Mouse (Mus musculus) forebrain, embryonic 14.5 days (tissue): ENCODE measurements around the gene Ly6g5c. TPM values are rescaled to one million over a fixed set of nuclear protein-coding genes. Genes with fewer than 3 reads are reported as not detected.

Experiments used
- ATAC-seq: fragments of 200-750 bp; cut with Nextera tagmentation; 2 replicates; pipeline ENCODE4 v1.8.0; 2017; ENCODE audit warnings: mild to moderate bottlenecking, moderate library complexity
- DNase-seq: peaks from one replicate; pipeline ENCODE4 v3.0.0-alpha.2; 2015; ENCODE audit warnings: low spot score
- H3K27ac ChIP-seq: fragments of 300-500 bp; sonication (generic); 2 replicates; pipeline ENCODE4 v1.5.1; 2014; ENCODE audit warnings: low read depth, mild to moderate bottlenecking, control low read depth, low read length, moderate library complexity
- H3K27me3 ChIP-seq: fragments of 300-500 bp; sonication (generic); replicated peaks from 2 replicates; pipeline ENCODE4 v1.6.1; 2014; ENCODE audit warnings: low read length, control low read depth, mixed read lengths; ENCODE audit not compliant: control insufficient read depth, insufficient read depth
- H3K36me3 ChIP-seq: fragments of 300-500 bp; sonication (generic); 2 replicates; pipeline ENCODE4 v1.6.1; 2014; ENCODE audit warnings: low read length, control low read depth; ENCODE audit not compliant: control insufficient read depth, insufficient read depth
- H3K4me1 ChIP-seq: fragments of 300-500 bp; sonication (generic); 2 replicates; pipeline ENCODE4 v1.6.1; 2014; ENCODE audit warnings: antibody characterized with exemption, low read length, control low read depth; ENCODE audit not compliant: control insufficient read depth, insufficient read depth
- H3K4me2 ChIP-seq: fragments of 300-500 bp; sonication (generic); 2 replicates; pipeline ENCODE4 v1.6.1; 2014; ENCODE audit warnings: mild to moderate bottlenecking, control low read depth, low read length
- H3K4me3 ChIP-seq: fragments of 300-500 bp; sonication (generic); 2 replicates; pipeline ENCODE4 v1.5.1; 2014; ENCODE audit warnings: low read depth, low read length, control low read depth
- H3K9ac ChIP-seq: fragments of 300-500 bp; sonication (generic); 2 replicates; pipeline ENCODE4 v1.6.1; 2014; ENCODE audit warnings: mild to moderate bottlenecking, low read length, control low read depth, moderate library complexity
- H3K9me3 ChIP-seq: fragments of 300-500 bp; sonication (generic); replicated peaks from 2 replicates; pipeline ENCODE4 v1.6.1; 2016; ENCODE audit warnings: low read length, control low read depth, mixed read lengths; ENCODE audit not compliant: control insufficient read depth
- WGBS: fragments of 180-500 bp; shearing (Covaris S2); extraction: QIAGEN DNeasy Blood & Tissue Kit; methylation state at CpG from one replicate; pipeline ENCODE4 v1.1.7; 2014; 5-methylcytosine and 5-hydroxymethylcytosine counted together
- polyA plus RNA-seq: library from polyadenylated mRNA; unstranded; fragments of >200 nt; fragmentation: Nextera tagmentation; extraction: Ambion mirVana; gene quantifications from 2 replicates; pipeline ENCODE4 v1.2.1, GENCODE M21; 2014

Ly6g5c gene
- polyA plus RNA-seq, 1 experiment from 2014 or later, result not detected

GRCm38 (mm10) chr17:35088825-35089644 is 19.0 kb upstream of the Ly6g5c start, which contains the start of gene Abhd16a:
Gene Abhd16a, plus strand, starts transcription at chr17:35089263.
- Histone ChIP-seq H3K4me1 (peaks cover 6% of the 10 kb centered on the region), H3K36me3 (peaks cover 25% of the 10 kb centered on the region), H3K9ac (peak within 1 kb of the TSS; percentile 88), H3K4me3 (peak within 1 kb of the TSS; percentile 55), H3K27ac (peak within 1 kb of the TSS; percentile 98), H3K9me3 (no peaks in the 10 kb centered on the region), H3K4me2 (peak within 1 kb of the TSS; percentile 67), H3K27me3 (no peaks in the 10 kb centered on the region)
- ATAC-seq, result peak; percentile 99
- 3% methylated on average over 66 of the region's 67 CpGs for WGBS
- peak; percentile 96 for DNase-seq

- H3K4me1 ChIP-seq, result peaks cover 6% of the 10 kb centered on the region
- no peaks in the 10 kb centered on the region for H3K9me3 ChIP-seq
- peak overlapping the region; percentile 67 for H3K4me2 ChIP-seq
- no peaks in the 10 kb centered on the region for H3K27me3 ChIP-seq
- peak overlapping the region; percentile 98 for H3K27ac ChIP-seq
- H3K4me3 ChIP-seq, result peak overlapping the region; percentile 55
- ATAC-seq (peak; percentile 15; the same call in 1 of the 2 replicates), DNase-seq (peak; percentile 63)
- H3K36me3 ChIP-seq, result peaks cover 34% of the 10 kb centered on the region
- peak overlapping the region; percentile 88 for H3K9ac ChIP-seq
- WGBS, result 54% methylated on average over 8 of the region's 8 CpGs
Measured at GRCm38 (mm10) chr17:35090166-35090932, 17.7 kb upstream of the Ly6g5c start.

DNA sequence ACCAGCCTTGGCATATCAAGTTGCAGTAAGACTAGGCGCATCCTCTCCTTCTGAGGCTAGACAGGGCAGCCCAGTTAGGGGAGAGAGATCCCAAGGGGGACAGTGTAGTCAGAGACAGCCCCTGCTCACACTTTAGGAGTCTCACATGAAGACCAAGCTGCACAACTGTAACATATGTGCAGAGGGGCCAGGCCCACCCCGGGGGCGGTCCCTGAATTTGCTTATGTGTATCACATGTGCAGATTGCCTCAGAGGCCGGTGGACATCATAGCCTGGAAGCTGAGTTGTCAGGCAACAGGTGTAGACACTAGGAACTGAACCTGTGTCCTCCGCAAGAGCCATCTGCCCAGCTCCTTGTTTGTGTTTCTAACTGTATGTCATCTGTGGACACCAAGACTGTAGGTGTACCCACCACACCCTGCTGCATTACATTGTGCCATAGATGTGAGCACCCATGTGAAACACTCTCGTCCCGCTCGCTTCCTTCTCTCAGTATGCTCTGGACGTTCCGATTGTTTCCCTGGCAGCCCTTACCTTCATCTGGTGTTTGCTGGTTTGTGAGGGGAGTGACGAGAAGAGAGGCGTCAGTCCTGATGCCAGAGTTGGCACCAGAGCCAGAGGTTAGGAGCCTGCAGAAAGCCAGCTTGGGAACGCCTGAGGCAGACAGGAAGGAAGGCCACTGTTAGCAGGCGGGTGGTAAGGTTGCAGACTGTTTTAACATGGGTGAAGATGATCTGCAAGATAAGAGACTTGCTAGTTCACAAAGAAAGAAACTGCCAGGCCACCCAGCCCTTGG is 15.5 kb upstream of the Ly6g5c start:
- no peak overlapping the region for H3K4me2 ChIP-seq
- H3K4me3 ChIP-seq, result no peak overlapping the region
- DNase-seq (no peak), ATAC-seq (no peak)
- peaks cover 51% of the 10 kb centered on the region for H3K36me3 ChIP-seq
- H3K27me3 ChIP-seq, result no peaks in the 10 kb centered on the region
- peaks cover 6% of the 10 kb centered on the region for H3K4me1 ChIP-seq
- H3K27ac ChIP-seq, result no peak overlapping the region
- H3K9ac ChIP-seq, result no peak overlapping the region
- 90% methylated on average over 14 of the region's 14 CpGs for WGBS
- H3K9me3 ChIP-seq, result no peaks in the 10 kb centered on the region

DNA sequence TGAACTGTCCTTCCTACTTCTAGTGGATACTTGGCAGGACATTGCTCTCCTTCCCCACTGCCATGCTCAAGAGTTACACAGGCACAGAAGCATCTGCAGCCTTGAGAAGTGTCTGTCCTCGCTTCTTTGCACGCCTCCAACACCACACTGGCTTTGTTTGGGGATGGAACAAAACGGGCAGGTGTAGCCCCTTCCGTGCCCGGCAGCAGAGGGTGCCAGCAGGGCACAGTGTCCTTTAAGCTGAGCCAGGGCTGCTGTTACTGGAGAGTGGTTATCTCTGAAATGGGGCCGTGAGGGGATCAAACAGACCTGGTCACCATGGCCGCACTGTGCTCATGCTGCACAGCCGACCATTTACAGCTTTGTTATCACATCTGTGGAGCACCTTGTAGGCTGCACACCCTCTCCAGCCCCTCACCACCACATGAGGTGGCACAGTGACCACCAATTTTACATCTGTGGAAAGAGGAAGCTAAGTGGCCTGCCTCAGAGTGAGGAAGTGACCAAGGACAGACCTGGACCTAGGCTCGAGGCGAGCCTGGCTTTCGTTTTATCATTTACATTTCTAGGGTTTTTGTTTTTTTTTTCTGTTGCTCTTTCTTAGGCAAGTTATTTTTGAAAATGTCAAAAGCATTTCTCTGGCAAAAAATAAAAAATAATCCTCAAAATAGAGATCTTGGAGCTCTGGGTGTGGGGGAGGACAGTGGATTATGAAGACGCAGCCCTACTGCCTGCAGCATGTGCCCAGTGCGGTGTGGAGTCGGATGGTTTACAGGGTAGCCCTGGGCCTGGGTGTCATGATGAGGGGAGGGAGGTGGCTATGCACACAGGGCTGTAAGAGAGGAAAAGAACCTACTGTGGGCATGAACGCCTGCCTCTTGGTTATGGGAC is 13.4 kb upstream of the Ly6g5c start:
- H3K27me3 ChIP-seq, result no peaks in the 10 kb centered on the region
- no peaks in the 10 kb centered on the region for H3K9me3 ChIP-seq
- peaks cover 70% of the 10 kb centered on the region for H3K36me3 ChIP-seq
- ATAC-seq (no peak), DNase-seq (no peak)
- 93% methylated on average over 15 of the region's 15 CpGs for WGBS
- no peak overlapping the region for H3K9ac ChIP-seq
- H3K4me2 ChIP-seq, result no peak overlapping the region
- peaks cover 6% of the 10 kb centered on the region for H3K4me1 ChIP-seq
- no peak overlapping the region for H3K4me3 ChIP-seq
- H3K27ac ChIP-seq, result no peak overlapping the region

- Histone ChIP-seq H3K4me1 (no peaks in the 10 kb centered on the region), H3K27ac (no peak overlapping the region), H3K9ac (no peak overlapping the region), H3K9me3 (no peaks in the 10 kb centered on the region), H3K27me3 (no peaks in the 10 kb centered on the region), H3K4me2 (no peak overlapping the region), H3K36me3 (peaks cover 85% of the 10 kb centered on the region), H3K4me3 (no peak overlapping the region)
- ATAC-seq, result no peak
- no peak for DNase-seq
- WGBS, result 85% methylated on average over 12 of the region's 12 CpGs
Measured at GRCm38 (mm10) chr17:35096597-35096996, 11.5 kb upstream of the Ly6g5c start.

GRCm38 (mm10) chr17:35097164-35097655 is 10.9 kb upstream of the Ly6g5c start:
- H3K27me3 ChIP-seq, result no peaks in the 10 kb centered on the region
- H3K36me3 ChIP-seq, result peaks cover 88% of the 10 kb centered on the region
- 78% methylated on average over 12 of the region's 12 CpGs for WGBS
- DNase-seq (no peak), ATAC-seq (no peak)
- no peak overlapping the region for H3K9ac ChIP-seq
- no peaks in the 10 kb centered on the region for H3K9me3 ChIP-seq
- no peak overlapping the region for H3K27ac ChIP-seq
- no peak overlapping the region for H3K4me2 ChIP-seq
- H3K4me3 ChIP-seq, result no peak overlapping the region
- H3K4me1 ChIP-seq, result no peaks in the 10 kb centered on the region

- H3K9me3 ChIP-seq, result no peaks in the 10 kb centered on the region
- H3K4me3 ChIP-seq, result no peak overlapping the region
- no peaks in the 10 kb centered on the region for H3K4me1 ChIP-seq
- H3K4me2 ChIP-seq, result no peak overlapping the region
- WGBS, result 75% methylated on average over 10 of the region's 10 CpGs
- DNase-seq (no peak), ATAC-seq (no peak)
- H3K27ac ChIP-seq, result no peak overlapping the region
- H3K27me3 ChIP-seq, result no peaks in the 10 kb centered on the region
- no peak overlapping the region for H3K9ac ChIP-seq
- peaks cover 83% of the 10 kb centered on the region for H3K36me3 ChIP-seq
Measured at GRCm38 (mm10) chr17:35100196-35100765, 7.8 kb upstream of the Ly6g5c start.
